19 mouse cellular contexts compared by ENCODE assay signal in genomic region chr2:77916586-77917359, GRCm38 (mm10).
"Had no signal": no experiment of that assay in that cellular context is flagged by ENCODE, and none has a peak within 500 bp of the region (broad histone marks: within the 10 kb centered on the region; RNA-seq: fewer than 3 reads in every experiment).

No protein-coding gene starts in this region.

- ATAC-seq: midbrain, embryonic 13.5 days; midbrain, embryonic 15.5 days had no signal

- H3K9ac ChIP-seq: lung, embryonic 14.5 days; midbrain, embryonic 13.5 days; midbrain, embryonic 15.5 days; neural tube, embryonic 13.5 days; neural tube, embryonic 15.5 days had no signal

- DNase-seq: lung, adult 18-20 months; lung, embryonic 14.5 days; lung, postnatal 14 days; lung, postnatal 36 days; retina, postnatal 1 day; right cerebral cortex, adult 18-20 months; right cerebral cortex, postnatal 25 days; right cerebral cortex, postnatal 4 days; spleen, adult 18-20 months; thymus, adult 18-20 months; thymus, postnatal 14 days; thymus, postnatal 36 days had no signal

- H3K27ac ChIP-seq: macrophage; midbrain, embryonic 13.5 days; midbrain, embryonic 15.5 days; neural tube, embryonic 13.5 days; neural tube, embryonic 15.5 days had no signal

- H3K27me3 ChIP-seq: megakaryocyte, embryonic 14.5 days; midbrain, embryonic 13.5 days; midbrain, embryonic 15.5 days; neural tube, embryonic 13.5 days; neural tube, embryonic 15.5 days had no signal

- H3K9me3 ChIP-seq: megakaryocyte, embryonic 14.5 days; midbrain, embryonic 13.5 days; midbrain, embryonic 15.5 days; neural tube, embryonic 13.5 days; neural tube, embryonic 15.5 days had no signal

- H3K4me2 ChIP-seq: lung, embryonic 14.5 days; midbrain, embryonic 11.5 days; midbrain, embryonic 13.5 days; midbrain, embryonic 15.5 days; neural tube, embryonic 13.5 days; neural tube, embryonic 15.5 days had no signal

- H3K4me1 ChIP-seq: megakaryocyte, embryonic 14.5 days; midbrain, embryonic 13.5 days; midbrain, embryonic 15.5 days; neural tube, embryonic 13.5 days; neural tube, embryonic 15.5 days had no signal

- H3K4me3 ChIP-seq: megakaryocyte, embryonic 14.5 days; midbrain, embryonic 13.5 days; midbrain, embryonic 15.5 days; neural tube, embryonic 13.5 days; neural tube, embryonic 15.5 days had no signal
